ENCODE assay signal across 24 mouse cellular contexts in the genomic region with DNA sequence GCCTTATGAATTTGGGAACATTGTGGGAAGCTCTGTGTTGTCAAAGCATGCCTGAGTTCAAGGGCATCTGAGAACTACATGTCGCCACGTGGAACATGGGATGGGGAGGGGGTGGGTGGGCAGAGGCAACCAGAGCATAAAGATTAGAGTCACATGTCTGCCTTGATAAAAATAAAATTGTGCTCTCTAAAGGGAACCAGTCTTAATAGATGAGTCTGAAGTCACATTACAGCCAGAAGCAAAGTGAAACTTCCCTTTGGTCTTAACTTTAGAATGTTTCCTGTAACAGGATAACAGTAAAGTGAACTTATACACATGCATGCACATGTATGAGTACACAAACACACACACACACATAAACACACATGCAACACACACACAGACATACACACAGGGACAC.
DNase-seq lines count a peak whose midpoint lies in the region; ATAC-seq and TF ChIP-seq lines count a peak whose summit lies in the region.
"Had no signal": no experiment of that assay in that cellular context is flagged by ENCODE, and none has a peak within 500 bp of the region (broad histone marks: within the 10 kb centered on the region; RNA-seq: fewer than 3 reads in every experiment).

No protein-coding gene starts in this region.

- H3K4me1 ChIP-seq in forebrain, embryonic 12.5 days: peaks cover 15% of the 10 kb centered on the region
- H3K4me1 ChIP-seq in forebrain, embryonic 14.5 days (ENCODE audit: control insufficient read depth, insufficient read depth, low read length): peaks cover 10% of the 10 kb centered on the region
- peaks cover 8 to 27% of the 10 kb centered on the region in 2 experiments; a peak in 3 of 4 replicates for H3K4me1 ChIP-seq in heart, embryonic 14.5 days (ENCODE audit: control insufficient read depth in 2 of 2, insufficient read depth in 2 of 2, low read length in 2 of 2)
- H3K4me1 ChIP-seq in heart, embryonic 16.5 days (ENCODE audit: control insufficient read depth, insufficient read depth, low read length): peaks cover 6% of the 10 kb centered on the region; the same call in 1 of the 2 replicates
- H3K4me1 ChIP-seq in heart, embryonic 12.5 days (replicated peaks): peaks cover 26% of the 10 kb centered on the region
- peaks cover 29 to 45% of the 10 kb centered on the region in 2 experiments for H3K4me1 ChIP-seq in MEL (ENCODE audit: control insufficient read depth in 1 of 2, insufficient read depth in 2 of 2, low read length in 2 of 2)
- H3K4me1 ChIP-seq: embryonic facial prominence, embryonic 13.5 days; embryonic facial prominence, embryonic 15.5 days had no signal

- H3K4me2 ChIP-seq in forebrain, embryonic 12.5 days: no peak overlapping the region
- H3K4me2 ChIP-seq in forebrain, embryonic 14.5 days (ENCODE audit: low read length): no peak overlapping the region
- peak overlapping the region; percentile 61; the same call in 1 of the 2 replicates for H3K4me2 ChIP-seq in heart, embryonic 14.5 days (ENCODE audit: low read length)
- H3K4me2 ChIP-seq in heart, embryonic 16.5 days (ENCODE audit: low read depth, low read length): 0 out of 2 replicates have a peak overlapping the region, but pooled peaks have one; percentile 8
- H3K4me2 ChIP-seq in heart, embryonic 12.5 days: no peak overlapping the region
- H3K4me2 ChIP-seq: embryonic facial prominence, embryonic 13.5 days; embryonic facial prominence, embryonic 15.5 days had no signal

- no peak for ATAC-seq in forebrain, embryonic 12.5 days (ENCODE audit: low FRiP score)
- ATAC-seq in forebrain, embryonic 14.5 days: no peak
- no peak for ATAC-seq in heart, embryonic 14.5 days (ENCODE audit: insufficient number of reproducible peaks, insufficient read depth, low FRiP score, low read depth)
- ATAC-seq in heart, embryonic 16.5 days (replicated peaks; ENCODE audit: extremely low read depth, insufficient read depth, low FRiP score): no peak
- no peak for ATAC-seq in heart, embryonic 12.5 days (ENCODE audit: insufficient number of reproducible peaks, low FRiP score)
- no peak for ATAC-seq in CD4-positive, CD25-positive, alpha-beta regulatory T cell, adult 4 months

- 0 out of 2 replicates have a peak overlapping the region, but pooled peaks have one; percentile 25 for H3K27ac ChIP-seq in forebrain, embryonic 12.5 days
- H3K27ac ChIP-seq in forebrain, embryonic 14.5 days (ENCODE audit: low read depth, low read length): no peak overlapping the region
- peak overlapping the region; percentile 7 to 22; a peak in 1 of 4 replicates for H3K27ac ChIP-seq in heart, embryonic 14.5 days (replicated peaks in 1 of 2; ENCODE audit: control insufficient read depth in 1 of 2, insufficient read depth in 1 of 2, low read depth in 2 of 2, low read length in 2 of 2)
- peak overlapping the region; percentile 40; the same call in 1 of the 2 replicates for H3K27ac ChIP-seq in heart, embryonic 16.5 days (ENCODE audit: low read length)
- no peak overlapping the region for H3K27ac ChIP-seq in heart, embryonic 12.5 days (ENCODE audit: poor library complexity, severe bottlenecking)
- peak overlapping the region; percentile 83 for H3K27ac ChIP-seq in MEL (ENCODE audit: control insufficient read depth, low read depth, low read length)
- H3K27ac ChIP-seq: embryonic facial prominence, embryonic 13.5 days; embryonic facial prominence, embryonic 15.5 days; forebrain, embryonic 10.5 days; forebrain, embryonic 13.5 days had no signal

- H3K9ac ChIP-seq in forebrain, embryonic 12.5 days: no peak overlapping the region
- no peak overlapping the region for H3K9ac ChIP-seq in forebrain, embryonic 14.5 days (ENCODE audit: low read length)
- H3K9ac ChIP-seq in heart, embryonic 14.5 days (ENCODE audit: low read length): no peak overlapping the region
- H3K9ac ChIP-seq in heart, embryonic 16.5 days (ENCODE audit: low read length): no peak overlapping the region
- no peak overlapping the region for H3K9ac ChIP-seq in heart, embryonic 12.5 days
- peak overlapping the region; percentile 82 for H3K9ac ChIP-seq in MEL (ENCODE audit: control insufficient read depth, low read depth, low read length, poor library complexity, severe bottlenecking)
- H3K9ac ChIP-seq: embryonic facial prominence, embryonic 13.5 days; embryonic facial prominence, embryonic 15.5 days; forebrain, embryonic 13.5 days had no signal

- TF ChIP-seq EP300 in MEL (IDR thresholded peaks at IDR 0.05; ENCODE audit: low read depth in 1 of 2, low read length in 2 of 2): peak; percentile 18 to 71; a peak in 2 of 4 replicates

- no peaks in the 10 kb centered on the region for H3K9me3 ChIP-seq in forebrain, embryonic 12.5 days
- no peaks in the 10 kb centered on the region for H3K9me3 ChIP-seq in forebrain, embryonic 14.5 days (replicated peaks; ENCODE audit: control insufficient read depth, low read length)
- H3K9me3 ChIP-seq in heart, embryonic 14.5 days (ENCODE audit: control insufficient read depth, low read length): no peaks in the 10 kb centered on the region
- H3K9me3 ChIP-seq in heart, embryonic 16.5 days (replicated peaks; ENCODE audit: control insufficient read depth, low read length): no peaks in the 10 kb centered on the region
- H3K9me3 ChIP-seq in heart, embryonic 12.5 days (replicated peaks): no peaks in the 10 kb centered on the region
- no peaks in the 10 kb centered on the region for H3K9me3 ChIP-seq in MEL (replicated peaks; ENCODE audit: insufficient read depth, low read length)
- H3K9me3 ChIP-seq: embryonic facial prominence, embryonic 13.5 days; embryonic facial prominence, embryonic 15.5 days; forebrain, embryonic 10.5 days; forebrain, embryonic 13.5 days had no signal

- no peak for TF ChIP-seq CTCF in MEL (IDR thresholded peaks at IDR 0.05 in 2 of 3, conservative IDR thresholded peaks at IDR 0.05 in 1 of 3; ENCODE audit: control insufficient read depth in 1 of 3, insufficient read depth in 1 of 3, low read depth in 2 of 3, low read length in 3 of 3, poor library complexity in 1 of 3, severe bottlenecking in 1 of 3)

- H3K36me3 ChIP-seq in forebrain, embryonic 12.5 days (replicated peaks): no peaks in the 10 kb centered on the region
- no peaks in the 10 kb centered on the region for H3K36me3 ChIP-seq in forebrain, embryonic 14.5 days (ENCODE audit: control insufficient read depth, insufficient read depth, low read length)
- H3K36me3 ChIP-seq in heart, embryonic 14.5 days (ENCODE audit: control insufficient read depth, insufficient read depth, low read length): no peaks in the 10 kb centered on the region
- no peaks in the 10 kb centered on the region; the same call in 1 of the 2 replicates for H3K36me3 ChIP-seq in heart, embryonic 16.5 days (ENCODE audit: control insufficient read depth, insufficient read depth)
- peaks cover 4% of the 10 kb centered on the region; the same call in 1 of the 2 replicates for H3K36me3 ChIP-seq in heart, embryonic 12.5 days
- H3K36me3 ChIP-seq in MEL (ENCODE audit: control insufficient read depth in 1 of 2, insufficient read depth in 2 of 2, low read length in 2 of 2): peaks cover 0 to 51% of the 10 kb centered on the region in 2 experiments; a peak in 2 of 4 replicates
- H3K36me3 ChIP-seq: embryonic facial prominence, embryonic 13.5 days; embryonic facial prominence, embryonic 15.5 days; forebrain, embryonic 10.5 days had no signal

- TF ChIP-seq POLR2A in MEL (IDR thresholded peaks at IDR 0.05; ENCODE audit: control insufficient read depth in 1 of 2, insufficient read depth in 1 of 2, low read depth in 1 of 2, low read length in 2 of 2, poor library complexity in 1 of 2): peak in 1 of 2 experiments; percentile 54; a peak in 2 of 4 replicates

- 74% methylated on average over 2 of the region's 2 CpGs for whole genome bisulfite sequencing in forebrain, embryonic 12.5 days
- 64% methylated on average over 2 of the region's 2 CpGs for WGBS in forebrain, embryonic 14.5 days
- 31% methylated on average over 2 of the region's 2 CpGs for WGBS in heart, embryonic 14.5 days
- 52% methylated on average over 2 of the region's 2 CpGs for WGBS in heart, embryonic 16.5 days
- WGBS in heart, embryonic 12.5 days: 48% methylated on average over 2 of the region's 2 CpGs

- DNase-seq in forebrain, embryonic 14.5 days (ENCODE audit: low spot score): no peak
- DNase-seq in heart, adult 8-10 months (ENCODE audit: low spot score): no peak
- DNase-seq in MEL (ENCODE audit: low read depth, low spot score): peak; percentile 75
- DNase-seq: adrenal gland, adult 2 months; adrenal gland, postnatal 10 days; adrenal gland, postnatal 25 days; B cell, adult 2 months; cerebellum, adult 11 months; cerebellum, adult 18-20 months; cerebellum, adult 8-10 months; cerebellum, adult 9-11 months; cerebellum, postnatal 14 days; cerebellum, postnatal 36 days; embryo, embryonic 11 days had no signal

- H3K4me3 ChIP-seq in forebrain, embryonic 12.5 days (replicated peaks): no peak overlapping the region
- H3K4me3 ChIP-seq in forebrain, embryonic 14.5 days (ENCODE audit: low read depth, low read length): no peak overlapping the region
- H3K4me3 ChIP-seq in heart, embryonic 14.5 days (ENCODE audit: control insufficient read depth in 1 of 2, insufficient read depth in 1 of 2, low read depth in 1 of 2, low read length in 2 of 2): no peak overlapping the region
- no peak overlapping the region for H3K4me3 ChIP-seq in heart, embryonic 16.5 days (ENCODE audit: low read length)
- no peak overlapping the region for H3K4me3 ChIP-seq in heart, embryonic 12.5 days
- peak overlapping the region in 1 of 2 experiments; percentile 32; a peak in 1 of 4 replicates for H3K4me3 ChIP-seq in MEL (ENCODE audit: control insufficient read depth in 1 of 2, insufficient read depth in 1 of 2, low read depth in 2 of 2, low read length in 2 of 2)
- H3K4me3 ChIP-seq: embryonic facial prominence, embryonic 13.5 days; embryonic facial prominence, embryonic 15.5 days; erythroblast, embryonic 14.5 days; forebrain, embryonic 13.5 days had no signal

- H3K79me2 ChIP-seq in MEL (ENCODE audit: control insufficient read depth, insufficient read depth, low read length, poor library complexity): no peaks in the 10 kb centered on the region; the same call in 1 of the 2 replicates

- TF ChIP-seq RAD21 in MEL (IDR thresholded peaks at IDR 0.05; ENCODE audit: low read depth, low read length): no peak

- peaks cover 17% of the 10 kb centered on the region for H3K27me3 ChIP-seq in forebrain, embryonic 12.5 days
- H3K27me3 ChIP-seq in forebrain, embryonic 14.5 days (replicated peaks; ENCODE audit: control insufficient read depth, insufficient read depth, low read length): no peaks in the 10 kb centered on the region
- no peaks in the 10 kb centered on the region for H3K27me3 ChIP-seq in heart, embryonic 14.5 days (ENCODE audit: control insufficient read depth, insufficient read depth, low read length)
- no peaks in the 10 kb centered on the region for H3K27me3 ChIP-seq in heart, embryonic 16.5 days (ENCODE audit: control insufficient read depth, insufficient read depth, low read length)
- H3K27me3 ChIP-seq in heart, embryonic 12.5 days (replicated peaks): no peaks in the 10 kb centered on the region
- no peaks in the 10 kb centered on the region for H3K27me3 ChIP-seq in MEL (ENCODE audit: control insufficient read depth in 1 of 2, insufficient read depth in 2 of 2, low read length in 2 of 2)
- H3K27me3 ChIP-seq: embryonic facial prominence, embryonic 13.5 days; embryonic facial prominence, embryonic 15.5 days had no signal

TF ChIP-seq in MEL, 35 proteins besides CTCF, POLR2A, EP300 and RAD21 (continues in another document):
- no peak for TF ChIP-seq ZNF384 (IDR thresholded peaks at IDR 0.05; ENCODE audit: low read depth, low read length)
- peak; percentile 87 for TF ChIP-seq MAX (IDR thresholded peaks at IDR 0.05; ENCODE audit: low read length)

Comparison
In these comparisons a context has a peak if more than half of its experiments do, and no peak if none do; other contexts are left out.
1. H3K27ac ChIP-seq: peak in forebrain, embryonic 12.5 days (single experiment), heart, embryonic 14.5 days (2 of 2), heart, embryonic 16.5 days (single experiment) and MEL (single experiment); none in forebrain, embryonic 14.5 days (single experiment) and heart, embryonic 12.5 days (single experiment).
2. H3K4me2 ChIP-seq: peak in heart, embryonic 14.5 days (single experiment) and heart, embryonic 16.5 days (single experiment); none in forebrain, embryonic 12.5 days (single experiment), forebrain, embryonic 14.5 days (single experiment) and heart, embryonic 12.5 days (single experiment).